Mouse (Mus musculus) embryo, embryonic 10 days (tissue): ENCODE results near the gene Lrba.

Experiments used
- DNase-seq: peaks from one replicate; pipeline ENCODE4 v3.0.0-alpha.2; 2015; ENCODE audit warnings: low spot score

The Lrba gene

GRCm38 (mm10) chr3:86224564-86225421, at the start of gene Lrba:
Gene Lrba (plus strand): TSS chr3:86224680.
- peak; percentile 63 for DNase-seq

GRCm38 (mm10) chr3:86179714-86180113, 44.8 kb upstream of the Lrba start:
- no peak for DNase-seq

GRCm38 (mm10) chr3:86181107-86181506, 43.4 kb upstream of the Lrba start:
- no peak for DNase-seq

- DNase-seq = no peak
Observed at GRCm38 (mm10) chr3:86184546-86184945, 39.9 kb upstream of the Lrba start.

- DNase-seq = no peak
Observed at GRCm38 (mm10) chr3:86187736-86188389, 36.6 kb upstream of the Lrba start.

GRCm38 (mm10) chr3:86195981-86196380, 28.5 kb upstream of the Lrba start:
- no peak for DNase-seq

- no peak for DNase-seq
Observed at GRCm38 (mm10) chr3:86196471-86196870, 28.0 kb upstream of the Lrba start.

- no peak for DNase-seq
Observed at GRCm38 (mm10) chr3:86201645-86202175, 22.8 kb upstream of the Lrba start.

- DNase-seq = no peak
Observed at GRCm38 (mm10) chr3:86202449-86202848, 22.0 kb upstream of the Lrba start.

GRCm38 (mm10) chr3:86204608-86205358, 19.7 kb upstream of the Lrba start:
- no peak for DNase-seq

- no peak for DNase-seq
Observed at GRCm38 (mm10) chr3:86206556-86206955, 17.9 kb upstream of the Lrba start.

GRCm38 (mm10) chr3:86210267-86210939, 14.1 kb upstream of the Lrba start:
- no peak for DNase-seq

- no peak for DNase-seq
Observed at GRCm38 (mm10) chr3:86210959-86211358, 13.5 kb upstream of the Lrba start.

GRCm38 (mm10) chr3:86214248-86214647, 10.2 kb upstream of the Lrba start:
- no peak for DNase-seq

GRCm38 (mm10) chr3:86223634-86224313, 706 bp upstream of the Lrba start:
- DNase-seq = peak; percentile 83

GRCm38 (mm10) chr3:86224314-86224563, 241 bp upstream of the Lrba start:
- no peak for DNase-seq

GRCm38 (mm10) chr3:86231532-86232086, 7.1 kb downstream of the Lrba start:
- DNase-seq = no peak

GRCm38 (mm10) chr3:86247193-86247592, 22.7 kb downstream of the Lrba start:
- no peak for DNase-seq

- DNase-seq = no peak
Observed at GRCm38 (mm10) chr3:86251212-86251611, 26.7 kb downstream of the Lrba start.

GRCm38 (mm10) chr3:86252588-86252987, 28.1 kb downstream of the Lrba start:
- DNase-seq = no peak

- no peak for DNase-seq
Observed at GRCm38 (mm10) chr3:86253071-86253470, 28.6 kb downstream of the Lrba start.
